In genomic region chr11:112621385-112622120, GRCm38 (mm10) we compare ENCODE assay signal across 9 mouse cellular contexts.
A peak's percentile ranks its signal among the peaks of the same experiment; 100 is the strongest.
DNase-seq lines count a peak whose midpoint lies in the region; ATAC-seq lines count a peak whose summit lies in the region.
"Had no signal": no experiment of that assay in that cellular context is flagged by ENCODE, and none has a peak within 500 bp of the region (broad histone marks: within the 10 kb centered on the region; RNA-seq: fewer than 3 reads in every experiment).

No protein-coding gene starts in this region.

- H3K36me3 ChIP-seq in embryonic facial prominence, embryonic 13.5 days = no peaks in the 10 kb centered on the region
- H3K36me3 ChIP-seq: G1E had no signal

- H3K4me3 ChIP-seq in embryonic facial prominence, embryonic 13.5 days = no peak overlapping the region

- H3K9me3 ChIP-seq in embryonic facial prominence, embryonic 13.5 days = no peaks in the 10 kb centered on the region

- no peak overlapping the region for H3K27ac ChIP-seq in embryonic facial prominence, embryonic 13.5 days

- peaks cover 19% of the 10 kb centered on the region for H3K4me1 ChIP-seq in embryonic facial prominence, embryonic 13.5 days

- H3K27me3 ChIP-seq in embryonic facial prominence, embryonic 13.5 days = no peaks in the 10 kb centered on the region

- H3K4me2 ChIP-seq in embryonic facial prominence, embryonic 13.5 days = peak overlapping the region; percentile 41

- DNase-seq in kidney, postnatal 10 days = peak; percentile 9
- DNase-seq in kidney, adult 11 months = no peak
- peak; percentile 17 to 27 for DNase-seq in heart, postnatal 10 days
- peak; percentile 27 for DNase-seq in neural tube, embryonic 10.5 days (ENCODE audit: extremely low spot score, low spot score)
- DNase-seq in B cell, adult 2 months = no peak
- no peak for DNase-seq in thymus, postnatal 0 days (ENCODE audit: low spot score)
- no peak for DNase-seq in frontal cortex, postnatal 36 days (ENCODE audit: low spot score in 2 of 2)

- WGBS in embryonic facial prominence, embryonic 13.5 days = 64% methylated on average over 9 of the region's 9 CpGs

- no peak for ATAC-seq in embryonic facial prominence, embryonic 13.5 days (ENCODE audit: insufficient number of reproducible peaks, insufficient read depth, low FRiP score, low TSS enrichment, low read depth)

- intact Hi-C loops in heart, postnatal 10 days (cut with DNase I) = no loop called here

- H3K9ac ChIP-seq in embryonic facial prominence, embryonic 13.5 days = 0 out of 2 replicates have a peak overlapping the region, but pooled peaks have one; percentile 46

Comparison
In these comparisons a context has a peak if more than half of its experiments do, and no peak if none do; other contexts are left out.
1. DNase-seq: peak in kidney, postnatal 10 days (single experiment), heart, postnatal 10 days (2 of 2) and neural tube, embryonic 10.5 days (single experiment); none in kidney, adult 11 months (single experiment), B cell, adult 2 months (0 of 2), thymus, postnatal 0 days (single experiment) and frontal cortex, postnatal 36 days (0 of 2).